Mouse (Mus musculus) retina, adult 2 months (tissue): ENCODE data around the gene Speer4d.
"Not testable (repeated sequence)": the region's sequence is repeated elsewhere in the genome, so short reads cannot be mapped to it uniquely, and the experiment has no call there.

Experiments used
- DNase-seq: peaks from one replicate; pipeline ENCODE4 v3.0.0-alpha.2; 2012; ENCODE audit warnings: low read depth, low spot score

The Speer4d gene

DNA sequence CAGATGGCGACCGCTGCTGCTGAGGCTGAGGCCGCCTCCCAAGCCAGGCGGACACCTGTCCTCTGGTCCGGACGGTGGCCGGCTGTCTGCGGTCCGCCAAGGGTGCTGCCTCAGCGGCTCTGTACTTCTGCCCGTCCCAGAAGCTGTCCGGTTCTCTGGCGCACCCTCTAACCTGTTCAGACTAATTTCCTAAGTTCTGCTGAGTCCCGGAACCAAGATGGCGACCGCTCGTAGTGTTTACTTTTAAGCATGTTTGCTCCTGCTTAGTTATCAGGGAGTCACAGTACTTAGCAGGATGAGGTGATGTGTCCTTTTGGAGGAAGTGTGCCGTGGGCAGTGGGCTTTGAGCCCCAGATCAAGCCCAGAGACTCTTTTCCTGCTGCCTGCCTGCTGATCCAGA lies 51.9 kb downstream of the Speer4d start:
- DNase-seq = not testable (repeated sequence)
